Mouse (Mus musculus): ENCODE results near the gene Zwilch. TPM values are rescaled to one million over a fixed set of nuclear protein-coding genes. Genes with fewer than 3 reads are reported as not detected.

Gene Zwilch
- total RNA-seq (2023; ENCODE audit: inconsistent age), result 4.7 to 7.7 TPM (median 6.5 TPM) in 4 replicates

DNA sequence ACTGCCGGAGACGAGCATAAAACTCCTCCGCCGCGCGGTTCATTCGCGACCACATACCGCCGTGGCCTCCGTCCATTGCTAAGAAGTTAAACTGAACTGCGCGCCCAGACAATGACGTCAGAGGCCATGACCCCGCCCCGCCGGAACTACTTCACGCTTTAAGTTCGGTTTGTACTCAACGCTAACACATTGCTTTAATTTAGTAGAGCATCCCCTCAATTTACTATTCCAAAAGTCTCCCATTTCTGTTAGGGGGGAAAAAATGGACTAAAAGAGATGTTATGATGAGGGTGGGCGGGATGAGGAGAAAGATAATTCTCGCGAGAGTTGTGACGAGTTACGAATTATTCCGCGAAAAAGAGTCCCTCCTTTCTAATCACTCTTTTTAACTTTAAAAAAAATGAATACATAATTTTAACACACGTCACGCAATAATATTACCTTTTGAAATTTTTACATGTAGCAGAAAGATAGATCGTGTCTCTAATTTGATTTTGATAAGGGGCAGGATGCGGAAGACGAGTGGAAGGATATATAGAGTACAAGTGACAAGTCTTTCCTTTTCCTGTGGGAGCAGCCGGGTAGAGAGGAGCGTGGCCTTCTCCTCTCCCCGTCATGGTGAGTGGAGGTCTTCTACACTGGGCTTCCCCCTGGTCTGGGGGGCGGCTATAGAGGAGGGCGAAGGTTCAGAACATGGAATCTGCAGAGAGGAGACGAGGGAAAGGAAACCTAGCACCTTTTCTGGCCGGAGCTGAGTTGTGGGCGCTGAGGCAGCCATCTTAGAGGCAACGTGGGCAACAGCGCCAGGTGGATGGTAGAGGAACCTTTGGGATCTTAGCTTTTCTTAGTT, at the start of gene Zwilch, which contains the start of gene Rpl4:
Gene Zwilch, minus strand, starts transcription at position 289 of the 850 bp plus-strand sequence.
Gene Rpl4, plus strand, starts transcription at position 560 of the 850 bp plus-strand sequence.

DNA sequence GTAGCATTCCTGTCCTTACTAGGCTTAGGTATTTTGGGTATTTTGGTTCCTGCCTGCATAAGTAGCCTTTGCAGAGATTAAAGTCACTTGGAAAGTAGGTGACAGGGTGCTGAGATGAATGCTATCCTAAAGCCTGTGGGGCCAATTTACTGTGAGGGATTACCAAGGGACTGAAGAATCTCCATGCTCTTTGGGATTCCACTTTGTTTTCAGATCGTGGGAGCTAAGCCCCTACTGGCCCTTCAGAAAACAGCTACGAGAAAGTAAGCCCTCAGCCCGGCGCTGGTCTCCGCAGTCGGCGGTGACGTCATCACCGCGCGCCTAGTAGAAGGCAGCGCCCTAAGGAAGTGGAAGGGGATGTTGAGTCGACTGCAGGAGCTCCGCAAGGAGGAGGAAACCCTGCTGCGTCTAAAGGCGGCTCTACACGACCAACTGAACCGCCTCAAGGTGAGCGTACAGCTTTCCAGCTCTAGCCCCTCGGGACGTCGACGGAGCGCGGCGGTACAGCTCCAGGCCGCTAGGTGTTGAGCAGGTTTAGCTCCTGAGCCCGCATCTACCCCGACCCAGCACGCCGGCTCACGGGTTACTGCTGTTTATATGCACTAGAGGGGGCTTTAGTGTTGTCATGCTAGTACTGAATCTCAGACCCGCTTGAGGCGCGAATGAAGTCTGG, 6.2 kb upstream of the Zwilch start, which contains the start of gene Snapc5:
Gene Snapc5, plus strand, starts transcription at position 301 of the 673 bp plus-strand sequence.

DNA sequence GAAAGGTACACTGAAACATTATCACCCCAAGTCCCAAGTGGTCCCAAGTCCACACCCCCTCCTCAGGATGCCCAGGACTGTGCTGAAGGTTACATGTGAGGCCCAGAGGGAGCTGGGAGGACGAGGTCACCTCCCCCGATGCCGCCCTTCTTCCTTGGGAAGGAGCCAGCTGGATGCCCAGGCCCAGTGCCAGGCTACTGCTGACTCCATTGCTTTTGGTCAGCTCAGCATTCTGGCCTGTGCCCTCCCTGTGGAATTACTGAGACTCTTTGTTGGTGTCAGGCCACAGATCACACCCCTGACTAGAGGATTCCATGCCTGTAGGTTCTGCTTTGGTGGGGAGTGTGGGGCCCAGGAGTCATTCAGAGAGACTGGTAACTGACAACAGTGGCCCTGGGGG, 56.0 kb downstream of the Zwilch start, which contains the start of gene Lctl:
Gene Lctl, plus strand, starts transcription at position 272 of the 400 bp plus-strand sequence.

Other genes starting within 250 kb of the Zwilch start
- not detected in 4 replicates for gene Smad6, start 151.0 kb downstream of the Zwilch start, total RNA-seq (2023; ENCODE audit: inconsistent age)
- not detected in 4 replicates for gene Lctl, start 56.0 kb downstream of the Zwilch start, total RNA-seq (2023; ENCODE audit: inconsistent age)
- gene Rpl4, start 271 bp upstream of the Zwilch start, total RNA-seq (2023; ENCODE audit: inconsistent age), result 1,782 to 1,851 TPM (median 1,806 TPM) in 4 replicates
- 19.6 to 22.9 TPM (median 22.0 TPM) in 4 replicates for gene Snapc5, start 6.2 kb upstream of the Zwilch start, total RNA-seq (2023; ENCODE audit: inconsistent age)
- gene Uchl4, start 62.1 kb upstream of the Zwilch start, total RNA-seq (2023; ENCODE audit: inconsistent age), result 1.2 to 2.1 TPM (median 1.7 TPM) in 4 replicates
- 138 to 152 TPM (median 143 TPM) in 4 replicates for gene Map2k1, start 80.5 kb upstream of the Zwilch start, total RNA-seq (2023; ENCODE audit: inconsistent age)
- gene Tipin, start 108.5 kb upstream of the Zwilch start, total RNA-seq (2023; ENCODE audit: inconsistent age), result 18.5 to 25.3 TPM (median 23.4 TPM) in 4 replicates
- 21.5 to 26.9 TPM (median 23.4 TPM) in 4 replicates for gene Dis3l, start 168.2 kb upstream of the Zwilch start, total RNA-seq (2023; ENCODE audit: inconsistent age)
- 0.54 TPM in 1 of 4 replicates, not detected in the others for gene Megf11, start 212.5 kb upstream of the Zwilch start, total RNA-seq (2023; ENCODE audit: inconsistent age)